Mouse (Mus musculus): ENCODE data around the gene Med14.

- TF ChIP-seq HCFC1 (IDR thresholded peaks at IDR 0.05; ENCODE audit: borderline replicate concordance, insufficient read depth, low read length): no peak
- TF ChIP-seq ZNF384 (IDR thresholded peaks at IDR 0.05; ENCODE audit: low read depth, low read length): no peak
- TF ChIP-seq CHD2 (IDR thresholded peaks at IDR 0.05; ENCODE audit: low read depth, low read length): no peak
- TF ChIP-seq ZC3H11A (IDR thresholded peaks at IDR 0.05; ENCODE audit: borderline replicate concordance, low read depth, low read length): no peak
- no peak for TF ChIP-seq MAFK (IDR thresholded peaks at IDR 0.05; ENCODE audit: insufficient read depth, low read depth, low read length)
These were observed 1.4 kb downstream of the Med14 start for GRCm38 (mm10) chrX:12760501-12760900.

All from ES-E14 (cell line).